Mouse (Mus musculus): ENCODE results near the gene Dnmt1.

GRCm38 (mm10) chr9:20889185-20890141, 70.2 kb downstream of the Dnmt1 start:
- no peak for TF ChIP-seq CTCF (IDR thresholded peaks at IDR 0.05; ENCODE audit: low read depth)
- peak; percentile 61 for TF ChIP-seq EP300 (IDR thresholded peaks at IDR 0.05; ENCODE audit: low read depth)
